Mouse (Mus musculus): ENCODE measurements around the gene Arvcf.

GRCm38 (mm10) chr16:18321443-18321842 lies 26.5 kb upstream of the Arvcf start:
- TF ChIP-seq CTCF (IDR thresholded peaks at IDR 0.05; ENCODE audit: borderline replicate concordance, control insufficient read depth, extremely low read depth, insufficient read depth, low read length, poor library complexity) (no peak), POLR2A (IDR thresholded peaks at IDR 0.05; ENCODE audit: control insufficient read depth, extremely low read depth, insufficient read depth, low read length, poor library complexity) (no peak)
